ENCODE assay signal across 12 mouse cellular contexts in the genomic region with DNA sequence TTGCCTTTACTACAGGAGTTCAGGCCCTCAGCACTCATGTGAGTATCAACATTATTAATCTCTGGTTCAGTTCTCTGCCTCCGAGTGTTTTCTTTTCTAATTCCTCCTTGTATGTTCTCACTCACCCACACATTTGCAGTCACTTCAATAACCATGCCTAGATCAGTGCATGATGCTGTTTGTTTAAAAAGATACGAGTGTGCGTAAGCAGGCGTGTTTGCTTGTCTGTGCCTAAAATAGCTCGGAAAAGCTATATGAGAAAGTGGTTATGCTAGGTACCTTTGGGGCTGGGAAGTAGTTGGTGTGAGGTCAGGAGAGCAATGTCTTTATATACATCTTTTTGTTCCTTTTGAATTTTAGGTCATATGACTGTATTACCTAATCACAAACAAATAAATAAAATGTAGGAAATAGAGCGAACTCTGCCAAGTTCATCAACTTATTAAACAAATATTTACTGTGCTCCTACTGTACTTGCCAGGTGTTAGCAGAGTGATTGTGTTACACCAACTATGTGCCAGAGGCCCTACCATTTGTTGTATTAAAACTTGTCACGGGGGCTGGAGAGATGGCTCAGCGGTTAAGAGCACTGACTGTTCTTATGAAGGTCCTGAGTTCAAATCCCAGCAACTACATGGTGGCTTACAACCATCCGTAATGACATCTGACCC.
"Had no signal": no experiment of that assay in that cellular context is flagged by ENCODE, and none has a peak within 500 bp of the region (broad histone marks: within the 10 kb centered on the region; RNA-seq: fewer than 3 reads in every experiment).

No protein-coding gene starts in this region.

- H3K4me1 ChIP-seq: kidney, embryonic 15.5 days; neural tube, embryonic 12.5 days had no signal

- H3K36me3 ChIP-seq: kidney, embryonic 15.5 days; limb, embryonic 15.5 days; liver, embryonic 13.5 days; midbrain, embryonic 10.5 days; midbrain, embryonic 15.5 days; neural tube, embryonic 12.5 days had no signal

- DNase-seq: kidney, adult 2 months; kidney, postnatal 14 days; liver, embryonic 13.5 days; thymus, adult 18-20 months; thymus, postnatal 14 days had no signal

- H3K27ac ChIP-seq: hindbrain, postnatal 0 days; kidney, embryonic 15.5 days; limb, embryonic 15.5 days; liver, embryonic 13.5 days; midbrain, embryonic 10.5 days; midbrain, embryonic 15.5 days; neural tube, embryonic 12.5 days had no signal

- H3K4me3 ChIP-seq: kidney, embryonic 15.5 days; limb, embryonic 15.5 days; liver, embryonic 13.5 days; midbrain, embryonic 10.5 days; midbrain, embryonic 15.5 days; neural tube, embryonic 12.5 days had no signal

- H3K27me3 ChIP-seq: kidney, embryonic 15.5 days; limb, embryonic 15.5 days; liver, embryonic 13.5 days; midbrain, embryonic 15.5 days; neural tube, embryonic 12.5 days had no signal

- ATAC-seq: hindbrain, postnatal 0 days; intestine, embryonic 16.5 days; midbrain, embryonic 15.5 days had no signal

- H3K9me3 ChIP-seq: kidney, embryonic 15.5 days; limb, embryonic 15.5 days; liver, embryonic 13.5 days; midbrain, embryonic 10.5 days; midbrain, embryonic 15.5 days; neural tube, embryonic 12.5 days had no signal

- H3K4me2 ChIP-seq: kidney, embryonic 15.5 days; limb, embryonic 15.5 days; liver, embryonic 13.5 days; midbrain, embryonic 15.5 days; neural tube, embryonic 12.5 days had no signal

- H3K9ac ChIP-seq: kidney, embryonic 15.5 days; limb, embryonic 15.5 days; liver, embryonic 13.5 days; midbrain, embryonic 15.5 days; neural tube, embryonic 12.5 days had no signal
